Mouse (Mus musculus) intestine, postnatal 0 days (tissue): ENCODE data around the gene Magi1. TPM values are rescaled to one million over a fixed set of nuclear protein-coding genes. Genes with fewer than 3 reads are reported as not detected.
"Not testable (repeated sequence)": the region's sequence is repeated elsewhere in the genome, so short reads cannot be mapped to it uniquely, and the experiment has no call there.

Experiments
- ATAC-seq: fragments of 200-750 bp; cut with Nextera tagmentation; 2 replicates; pipeline ENCODE4 v1.8.0; 2017; ENCODE audit warnings: mild to moderate bottlenecking, moderate TSS enrichment, moderate library complexity
- H3K27ac ChIP-seq: fragments of 300-500 bp; sonication (generic); 2 replicates; pipeline ENCODE4 v1.5.1; 2014; ENCODE audit warnings: mild to moderate bottlenecking, low read depth, low read length, moderate library complexity
- H3K27me3 ChIP-seq: fragments of 300-500 bp; sonication (generic); replicated peaks from 2 replicates; pipeline ENCODE4 v1.6.1; 2014; ENCODE audit warnings: low read length, mixed read lengths; ENCODE audit not compliant: control insufficient read depth, insufficient read depth
- H3K36me3 ChIP-seq: fragments of 300-500 bp; sonication (generic); 2 replicates; pipeline ENCODE4 v1.6.1; 2014; ENCODE audit warnings: mild to moderate bottlenecking, moderate library complexity; ENCODE audit not compliant: control insufficient read depth, insufficient read depth
- H3K4me1 ChIP-seq: fragments of 300-500 bp; sonication (generic); replicated peaks from 2 replicates; pipeline ENCODE4 v1.6.1; 2014; ENCODE audit warnings: antibody characterized with exemption, low read length, mixed read lengths; ENCODE audit not compliant: control insufficient read depth, insufficient read depth
- H3K4me2 ChIP-seq: fragments of 300-500 bp; sonication (generic); replicated peaks from 2 replicates; pipeline ENCODE4 v1.6.1; 2014; ENCODE audit warnings: low read depth, mild to moderate bottlenecking, moderate library complexity
- H3K4me3 ChIP-seq: fragments of 300-500 bp; sonication (generic); 2 replicates; pipeline ENCODE4 v1.5.1; 2014; ENCODE audit warnings: low read depth, low read length
- H3K9ac ChIP-seq: fragments of 300-500 bp; sonication (generic); 2 replicates; pipeline ENCODE4 v1.6.1; 2014; ENCODE audit warnings: mild to moderate bottlenecking, low read depth, low read length
- H3K9me3 ChIP-seq: fragments of 300-500 bp; sonication (generic); 2 replicates; pipeline ENCODE4 v1.6.1; 2016; ENCODE audit warnings: mixed run types; ENCODE audit not compliant: control insufficient read depth
- CTCF ChIP-seq: sonication (generic); IDR thresholded peaks from 2 replicates; pipeline ENCODE4 v1.5.1; 2016; ENCODE audit warnings: low read depth, mild to moderate bottlenecking, control low read depth, antibody characterized with exemption, moderate library complexity
- WGBS: fragments of 180-500 bp; shearing (Covaris S2); extraction: QIAGEN DNeasy Blood & Tissue Kit; methylation state at CpG from one replicate; pipeline ENCODE4 v1.1.7; 2014; 5-methylcytosine and 5-hydroxymethylcytosine counted together
- polyA plus RNA-seq: library from polyadenylated mRNA; unstranded; fragments of >200 nt; fragmentation: Nextera tagmentation; extraction: Ambion mirVana; gene quantifications from 2 replicates; pipeline ENCODE4 v1.2.1, GENCODE M21; 2015

Gene Magi1
- polyA plus RNA-seq, 1 experiment from 2014 or later: 4.2 TPM

GRCm38 (mm10) chr6:94020566-94020965 is 263.2 kb downstream of the Magi1 start:
- Histone ChIP-seq H3K4me3 (no peak overlapping the region), H3K4me2 (no peak overlapping the region), H3K9me3 (no peaks in the 10 kb centered on the region), H3K27me3 (no peaks in the 10 kb centered on the region), H3K4me1 (no peaks in the 10 kb centered on the region), H3K36me3 (no peaks in the 10 kb centered on the region), H3K9ac (no peak overlapping the region), H3K27ac (no peak overlapping the region)
- no peak for ATAC-seq
- WGBS: 92% methylated on average over 4 of the region's 4 CpGs
- no peak for TF ChIP-seq CTCF

- 93% methylated on average over 4 of the region's 4 CpGs for WGBS
- no peak for TF ChIP-seq CTCF
- no peak overlapping the region for H3K4me3 ChIP-seq
- no peaks in the 10 kb centered on the region for H3K36me3 ChIP-seq
- H3K9ac ChIP-seq: no peak overlapping the region
- no peaks in the 10 kb centered on the region for H3K9me3 ChIP-seq
- no peak overlapping the region for H3K4me2 ChIP-seq
- H3K27ac ChIP-seq: no peak overlapping the region
- H3K27me3 ChIP-seq: no peaks in the 10 kb centered on the region
- no peaks in the 10 kb centered on the region for H3K4me1 ChIP-seq
- ATAC-seq: no peak
Observed at GRCm38 (mm10) chr6:94019935-94020334, 263.8 kb downstream of the Magi1 start.

GRCm38 (mm10) chr6:94013761-94014160 is 270.0 kb downstream of the Magi1 start:
- ATAC-seq: no peak
- Histone ChIP-seq H3K4me3 (no peak overlapping the region), H3K9ac (no peak overlapping the region), H3K27me3 (no peaks in the 10 kb centered on the region), H3K9me3 (no peaks in the 10 kb centered on the region), H3K27ac (no peak overlapping the region), H3K36me3 (no peaks in the 10 kb centered on the region), H3K4me1 (peaks cover 3% of the 10 kb centered on the region; the same call in 1 of the 2 replicates), H3K4me2 (no peak overlapping the region)
- TF ChIP-seq CTCF: no peak
- WGBS: 54% methylated on average over 2 of the region's 2 CpGs

GRCm38 (mm10) chr6:94011947-94012346 is 271.8 kb downstream of the Magi1 start:
- ATAC-seq: no peak
- TF ChIP-seq CTCF: no peak
- no peak overlapping the region for H3K27ac ChIP-seq
- no peaks in the 10 kb centered on the region for H3K27me3 ChIP-seq
- peaks cover 3% of the 10 kb centered on the region; the same call in 1 of the 2 replicates for H3K4me1 ChIP-seq
- no peak overlapping the region for H3K4me2 ChIP-seq
- H3K9me3 ChIP-seq: no peaks in the 10 kb centered on the region
- no peak overlapping the region for H3K9ac ChIP-seq
- 32% methylated on average over 5 of the region's 5 CpGs for WGBS
- no peak overlapping the region for H3K4me3 ChIP-seq
- no peaks in the 10 kb centered on the region for H3K36me3 ChIP-seq

- no peak overlapping the region for H3K9ac ChIP-seq
- H3K4me3 ChIP-seq: no peak overlapping the region
- no peaks in the 10 kb centered on the region for H3K27me3 ChIP-seq
- no peaks in the 10 kb centered on the region for H3K36me3 ChIP-seq
- WGBS: 56% methylated on average over 6 of the region's 6 CpGs
- H3K4me1 ChIP-seq: peaks cover 3% of the 10 kb centered on the region; the same call in 1 of the 2 replicates
- no peak for TF ChIP-seq CTCF
- no peak overlapping the region for H3K4me2 ChIP-seq
- H3K9me3 ChIP-seq: no peaks in the 10 kb centered on the region
- no peak overlapping the region for H3K27ac ChIP-seq
- ATAC-seq: no peak
Observed at GRCm38 (mm10) chr6:94011521-94011920, 272.2 kb downstream of the Magi1 start.

GRCm38 (mm10) chr6:94008577-94008976 is 275.1 kb downstream of the Magi1 start:
- no peak for ATAC-seq
- Histone ChIP-seq H3K9me3 (no peaks in the 10 kb centered on the region), H3K36me3 (no peaks in the 10 kb centered on the region), H3K9ac (no peak overlapping the region), H3K27me3 (no peaks in the 10 kb centered on the region), H3K4me3 (no peak overlapping the region), H3K27ac (no peak overlapping the region), H3K4me1 (peaks cover 3% of the 10 kb centered on the region; the same call in 1 of the 2 replicates), H3K4me2 (no peak overlapping the region)
- WGBS: 81% methylated on average over 4 of the region's 4 CpGs
- TF ChIP-seq CTCF: no peak

- H3K4me1 ChIP-seq, H3K36me3 ChIP-seq, H3K9ac ChIP-seq, H3K9me3 ChIP-seq, H3K4me2 ChIP-seq, H3K4me3 ChIP-seq, H3K27me3 ChIP-seq, H3K27ac ChIP-seq, ATAC-seq: not testable (repeated sequence)
- 75% methylated on average over 2 of the region's 2 CpGs for WGBS
Observed at GRCm38 (mm10) chr6:94003586-94003985, 280.1 kb downstream of the Magi1 start.
